Mouse (Mus musculus) right cerebral cortex, postnatal 25 days (tissue): ENCODE measurements at regions not wholly inside any gene's neighbourhood (a gene's known extent, or its start where the extent isn't known, plus 50 kb on each side); places are given as distances from the start of the nearest gene placed in this dataset.

ENCODE experiments used
- DNase-seq: peaks from one replicate; pipeline ENCODE4 v3.0.0; 2022

DNA sequence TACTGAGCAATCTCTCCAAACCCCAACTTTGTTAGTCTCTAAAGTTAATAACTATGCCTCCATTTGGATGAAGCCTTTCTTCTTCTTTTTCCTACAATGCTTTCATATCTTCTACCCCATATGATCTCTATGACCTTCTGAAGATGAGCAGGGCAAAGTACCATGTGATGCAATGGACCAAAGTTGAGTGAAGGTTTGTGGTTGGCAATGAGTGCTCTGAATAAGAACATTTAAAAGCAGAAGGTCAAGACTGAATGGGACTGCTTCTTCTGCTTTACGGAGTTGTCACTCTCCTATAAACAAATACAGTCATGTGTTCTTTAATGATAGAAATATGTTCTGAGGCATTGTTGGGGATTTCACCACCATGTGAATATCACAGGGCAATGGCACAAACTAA lies 65.0 kb upstream of the Marcks start:
- DNase-seq, result no peak

GRCm38 (mm10) chr10:37194798-37195453 lies 56.2 kb upstream of the Marcks start:
- no peak for DNase-seq

DNA sequence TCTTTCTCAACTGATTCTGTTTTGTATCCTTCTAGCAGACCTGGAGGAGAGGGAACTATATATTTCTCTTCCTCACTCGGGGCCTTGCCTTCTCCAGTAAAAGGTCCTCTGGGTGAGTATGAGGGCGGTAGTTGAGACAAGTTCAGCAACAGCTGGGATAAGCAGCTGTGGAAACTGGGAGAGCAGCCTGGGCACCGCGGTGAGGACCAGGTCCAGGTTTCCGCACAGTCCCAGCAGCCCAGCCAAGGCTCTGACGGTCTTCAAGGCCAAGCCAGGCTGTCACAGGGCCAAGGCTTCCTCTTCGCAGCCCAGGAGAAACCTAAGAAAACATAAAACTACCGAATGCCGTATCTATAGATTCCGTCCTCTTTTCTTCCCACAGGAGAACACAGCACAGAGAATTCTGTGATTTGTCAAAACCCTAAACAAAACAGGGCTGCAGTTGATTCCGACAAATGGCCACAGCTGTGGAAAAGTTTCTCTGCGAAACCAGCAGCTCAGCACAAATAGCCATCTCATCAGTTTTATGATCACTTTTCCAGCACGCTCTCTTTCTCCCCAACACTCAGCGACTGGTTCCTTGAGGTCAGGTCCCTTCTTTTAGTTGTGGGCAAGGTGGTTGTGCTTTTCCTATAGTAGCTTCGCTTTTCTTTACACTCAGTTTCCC lies 55.5 kb upstream of the Marcks start:
- DNase-seq, result no peak

- DNase-seq, result no peak
Measured at GRCm38 (mm10) chr10:37192661-37193060, 53.9 kb upstream of the Marcks start.

- DNase-seq, result no peak
Measured at GRCm38 (mm10) chr10:37190092-37190491, 51.4 kb upstream of the Marcks start.
